Mouse (Mus musculus): Measurements from ENCODE around the gene Kitl.

- TF ChIP-seq EP300 (IDR thresholded peaks at IDR 0.05; ENCODE audit: low read depth), result no peak
- TF ChIP-seq CTCF (IDR thresholded peaks at IDR 0.05; ENCODE audit: low read depth), result no peak
Observed at GRCm38 (mm10) chr10:100019246-100020195, 4.1 kb downstream of the Kitl start.

Measured in liver, embryonic 14.5 days (tissue).